Mouse (Mus musculus): ENCODE data around the gene Trim69. TPM values are rescaled to one million over a fixed set of nuclear protein-coding genes. Genes with fewer than 3 reads are reported as not detected.
A peak's percentile ranks its signal among the peaks of the same experiment; 100 is the strongest.

Gene Trim69
- polyA plus RNA-seq, 1 experiment: not detected

GRCm38 (mm10) chr2:122158362-122158802, 2.1 kb upstream of the Trim69 start:
- WGBS: 60% methylated on average over 6 of the region's 6 CpGs
- no peak overlapping the region for H3K27ac ChIP-seq (ENCODE audit: insufficient read depth, low read depth, low read length)

GRCm38 (mm10) chr2:122159667-122160066, 833 bp upstream of the Trim69 start:
- TF ChIP-seq POLR2A (IDR thresholded peaks at IDR 0.05; ENCODE audit: insufficient read depth, low read depth, low read length) (no peak), CTCF (IDR thresholded peaks at IDR 0.05; ENCODE audit: insufficient read depth, low read depth, low read length) (no peak)
- no peak overlapping the region for H3K4me3 ChIP-seq (ENCODE audit: insufficient read depth, low read depth, low read length)
- H3K4me1 ChIP-seq (ENCODE audit: control insufficient read depth, insufficient read depth, low read length): peaks cover 10% of the 10 kb centered on the region
- H3K27ac ChIP-seq (ENCODE audit: insufficient read depth, low read depth, low read length): no peak overlapping the region
- WGBS: 88% methylated on average over 6 of the region's 6 CpGs

More at GRCm38 (mm10) chr2:122158362-122158802, 2.1 kb upstream of the Trim69 start:
- Histone ChIP-seq H3K4me1 (ENCODE audit: control insufficient read depth, insufficient read depth, low read length) (peaks cover 2% of the 10 kb centered on the region; the same call in 1 of the 2 replicates), H3K4me3 (ENCODE audit: insufficient read depth, low read depth, low read length) (no peak overlapping the region)
- TF ChIP-seq CTCF (IDR thresholded peaks at IDR 0.05; ENCODE audit: insufficient read depth, low read depth, low read length) (no peak), POLR2A (IDR thresholded peaks at IDR 0.05; ENCODE audit: insufficient read depth, low read depth, low read length) (no peak)

DNA sequence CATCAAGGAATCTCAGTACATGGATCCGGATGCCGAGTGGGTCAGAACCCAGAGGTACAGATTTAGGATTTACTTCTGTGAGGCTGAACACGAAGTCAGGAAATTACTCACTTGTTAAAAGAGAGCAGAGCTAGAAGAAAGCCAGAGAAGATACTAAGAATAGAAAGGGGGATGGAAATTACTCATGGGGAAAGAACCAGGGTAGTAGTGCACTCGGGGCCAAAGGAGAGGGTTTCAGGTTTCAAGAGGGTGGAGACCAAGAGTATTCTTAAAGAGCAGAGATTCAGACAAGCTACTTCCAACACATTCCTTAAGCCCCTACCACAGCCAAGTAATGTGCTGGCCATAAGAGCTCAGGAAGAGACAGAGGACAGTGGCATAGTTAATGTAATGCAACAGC, 1.0 kb downstream of the Trim69 start:
- no peak overlapping the region for H3K4me3 ChIP-seq (ENCODE audit: insufficient read depth, low read depth, low read length)
- H3K27ac ChIP-seq (ENCODE audit: insufficient read depth, low read depth, low read length): no peak overlapping the region
- 19% methylated on average over 4 of the region's 4 CpGs for WGBS
- TF ChIP-seq CTCF (IDR thresholded peaks at IDR 0.05; ENCODE audit: insufficient read depth, low read depth, low read length): no peak
- no peak for TF ChIP-seq POLR2A (IDR thresholded peaks at IDR 0.05; ENCODE audit: insufficient read depth, low read depth, low read length)
- H3K4me1 ChIP-seq (ENCODE audit: control insufficient read depth, insufficient read depth, low read length): peaks cover 10% of the 10 kb centered on the region

- TF ChIP-seq CTCF (IDR thresholded peaks at IDR 0.05; ENCODE audit: insufficient read depth, low read depth, low read length) (no peak), POLR2A (IDR thresholded peaks at IDR 0.05; ENCODE audit: insufficient read depth, low read depth, low read length) (no peak)
- WGBS: 86% methylated on average over 2 of the region's 2 CpGs
- Histone ChIP-seq H3K4me3 (ENCODE audit: insufficient read depth, low read depth, low read length) (no peak overlapping the region), H3K4me1 (ENCODE audit: control insufficient read depth, insufficient read depth, low read length) (peaks cover 10% of the 10 kb centered on the region), H3K27ac (ENCODE audit: insufficient read depth, low read depth, low read length) (no peak overlapping the region)
These were observed 2.0 kb downstream of the Trim69 start for GRCm38 (mm10) chr2:122162529-122162928.

GRCm38 (mm10) chr2:122163430-122164195, 3.1 kb downstream of the Trim69 start:
- WGBS: 55% methylated on average over 13 of the region's 13 CpGs

DNA sequence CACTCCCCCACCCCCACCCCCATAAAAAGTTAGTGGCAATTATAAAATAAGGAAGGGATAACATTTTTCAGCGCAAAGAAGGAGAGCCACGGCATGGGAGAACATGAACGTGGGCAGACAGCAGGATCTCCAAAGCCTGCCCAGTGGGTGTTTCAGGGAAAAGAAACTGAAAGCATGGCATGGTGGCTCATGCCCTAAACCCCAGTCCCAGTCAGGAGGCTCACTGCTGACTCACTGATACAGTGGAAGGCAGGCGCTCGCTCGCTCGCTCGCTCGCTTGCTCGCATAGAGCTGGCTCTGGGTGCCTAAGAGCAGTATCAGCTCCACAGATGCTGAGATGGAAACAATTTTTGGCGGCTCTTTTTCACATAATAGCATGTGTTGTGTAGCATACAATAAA, 3.8 kb downstream of the Trim69 start:
- TF ChIP-seq POLR2A (IDR thresholded peaks at IDR 0.05; ENCODE audit: insufficient read depth, low read depth, low read length) (no peak), CTCF (IDR thresholded peaks at IDR 0.05; ENCODE audit: insufficient read depth, low read depth, low read length) (no peak)
- WGBS: 59% methylated on average over 11 of the region's 11 CpGs
- Histone ChIP-seq H3K4me1 (ENCODE audit: control insufficient read depth, insufficient read depth, low read length) (peaks cover 10% of the 10 kb centered on the region), H3K4me3 (ENCODE audit: insufficient read depth, low read depth, low read length) (no peak overlapping the region), H3K27ac (ENCODE audit: insufficient read depth, low read depth, low read length) (peak overlapping the region; percentile 20; the same call in 1 of the 2 replicates)

More at GRCm38 (mm10) chr2:122163430-122164195, 3.1 kb downstream of the Trim69 start:
- H3K27ac ChIP-seq (ENCODE audit: insufficient read depth, low read depth, low read length): peak overlapping the region; percentile 20; the same call in 1 of the 2 replicates
- peaks cover 10% of the 10 kb centered on the region for H3K4me1 ChIP-seq (ENCODE audit: control insufficient read depth, insufficient read depth, low read length)
- no peak for TF ChIP-seq CTCF (IDR thresholded peaks at IDR 0.05; ENCODE audit: insufficient read depth, low read depth, low read length)
- no peak for TF ChIP-seq POLR2A (IDR thresholded peaks at IDR 0.05; ENCODE audit: insufficient read depth, low read depth, low read length)
- no peak overlapping the region for H3K4me3 ChIP-seq (ENCODE audit: insufficient read depth, low read depth, low read length)

DNA sequence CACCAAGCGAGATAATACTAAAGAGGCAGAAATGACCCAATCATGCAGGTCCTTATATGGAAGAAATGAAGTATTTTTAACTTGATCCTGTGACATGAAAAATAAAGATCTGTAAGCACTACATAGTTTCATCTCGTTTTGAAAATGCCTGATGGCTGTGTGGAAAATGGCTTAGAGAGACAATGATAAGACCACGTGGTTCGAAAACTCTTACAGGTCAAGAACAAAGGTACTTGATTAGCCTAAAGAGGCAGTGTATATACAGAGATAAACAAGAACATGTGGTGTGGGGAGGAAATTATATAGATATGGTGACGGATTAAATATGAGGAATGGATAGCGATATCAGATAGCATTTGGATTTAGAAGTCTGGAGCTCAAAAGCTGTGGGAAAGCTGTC, 10.8 kb downstream of the Trim69 start:
- no peaks in the 10 kb centered on the region for H3K4me1 ChIP-seq (ENCODE audit: control insufficient read depth, insufficient read depth, low read length)
- 89% methylated on average over 6 of the region's 6 CpGs for WGBS
- TF ChIP-seq POLR2A (IDR thresholded peaks at IDR 0.05; ENCODE audit: insufficient read depth, low read depth, low read length): no peak

GRCm38 (mm10) chr2:122172188-122172587, 11.7 kb downstream of the Trim69 start:
- TF ChIP-seq CTCF (IDR thresholded peaks at IDR 0.05; ENCODE audit: insufficient read depth, low read depth, low read length) (no peak), POLR2A (IDR thresholded peaks at IDR 0.05; ENCODE audit: insufficient read depth, low read depth, low read length) (no peak)
- 93% methylated on average over 2 of the region's 2 CpGs for WGBS
- Histone ChIP-seq H3K4me3 (ENCODE audit: insufficient read depth, low read depth, low read length) (no peak overlapping the region), H3K27ac (ENCODE audit: insufficient read depth, low read depth, low read length) (no peak overlapping the region), H3K4me1 (ENCODE audit: control insufficient read depth, insufficient read depth, low read length) (no peaks in the 10 kb centered on the region)

More for the DNA sequence above, 10.8 kb downstream of the Trim69 start:
- Histone ChIP-seq H3K4me3 (ENCODE audit: insufficient read depth, low read depth, low read length) (no peak overlapping the region), H3K27ac (ENCODE audit: insufficient read depth, low read depth, low read length) (no peak overlapping the region)

DNA sequence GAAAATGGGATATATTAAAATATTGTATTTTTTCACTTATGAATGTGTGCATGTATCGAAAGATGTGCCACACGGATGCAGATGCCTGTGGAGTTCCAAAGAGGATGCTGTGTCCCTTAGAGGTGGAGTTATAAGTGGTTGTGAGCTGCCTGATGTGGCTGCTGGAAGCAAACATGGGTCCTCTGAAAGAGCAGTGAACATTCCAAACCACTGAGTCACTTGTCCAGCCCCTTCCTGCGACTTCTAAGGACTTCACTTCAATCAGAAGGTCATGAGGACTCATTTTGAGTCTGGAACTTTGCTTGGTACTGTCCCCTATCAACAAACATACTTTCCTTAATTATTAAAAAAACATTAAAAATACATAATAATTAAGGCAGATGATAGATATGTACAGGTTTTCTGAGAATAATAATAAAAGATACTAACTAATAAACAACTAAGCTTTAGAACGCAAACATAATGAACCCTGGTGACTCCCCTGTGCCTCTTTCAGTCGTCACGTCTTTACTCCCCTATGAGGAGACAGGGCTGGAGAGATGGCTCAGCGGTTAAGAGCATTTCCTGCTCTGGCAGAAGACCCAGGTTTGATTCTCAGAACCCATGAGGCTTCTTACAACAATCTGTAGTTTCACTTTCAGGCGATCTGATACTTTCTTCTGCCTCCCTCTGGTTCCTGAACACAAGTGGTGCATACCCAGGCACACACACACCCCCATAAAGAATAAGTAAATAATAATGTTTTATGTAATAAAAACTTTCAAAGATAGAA, 19.7 kb downstream of the Trim69 start:
- Histone ChIP-seq H3K4me3 (ENCODE audit: insufficient read depth, low read depth, low read length) (no peak overlapping the region), H3K27ac (ENCODE audit: insufficient read depth, low read depth, low read length) (no peak overlapping the region), H3K4me1 (ENCODE audit: control insufficient read depth, insufficient read depth, low read length) (no peaks in the 10 kb centered on the region)
- no peak for TF ChIP-seq CTCF (IDR thresholded peaks at IDR 0.05; ENCODE audit: insufficient read depth, low read depth, low read length)
- no peak for TF ChIP-seq POLR2A (IDR thresholded peaks at IDR 0.05; ENCODE audit: insufficient read depth, low read depth, low read length)
- 78% methylated on average over 8 of the region's 8 CpGs for WGBS

Data from olfactory bulb, adult 2 months (tissue).